ENCODE assay signal across 8 mouse cellular contexts in genomic region chr7:34196132-34197128, GRCm38 (mm10). TPM values are rescaled to one million over a fixed set of nuclear protein-coding genes. Genes with fewer than 3 reads are reported as not detected.
DNase-seq lines count a peak whose midpoint lies in the region; ATAC-seq lines count a peak whose summit lies in the region.

Pdcd2l (minus strand) TSS chr7:34196661.

- DNase-seq in adrenal gland, adult (ENCODE audit: inconsistent age in 2 of 2, low spot score in 1 of 2): peak; percentile 94 to 97
- DNase-seq in embryo, embryonic 10.5 days (ENCODE audit: low spot score): peak; percentile 94
- DNase-seq in gastrocnemius, postnatal 25 days: peak; percentile 86
- peak; percentile 95 for DNase-seq in intestine, embryonic 14.5 days (ENCODE audit: low spot score)
- DNase-seq in left cerebral cortex, postnatal 14 days (ENCODE audit: low spot score in 2 of 2): peak; percentile 91 to 95
- peak; percentile 94 for DNase-seq in mesoderm, embryonic 11.5 days (ENCODE audit: low read depth, low spot score)
- peak; percentile 84 for DNase-seq in right cerebral cortex, postnatal 36 days (ENCODE audit: low spot score in 2 of 2)
- peak; percentile 92 for DNase-seq in yolk sac, embryonic 10.5 days (ENCODE audit: low spot score)

- peaks cover 32% of the 10 kb centered on the region for H3K36me3 ChIP-seq in intestine, embryonic 14.5 days (ENCODE audit: control insufficient read depth, insufficient read depth, low read length)

- H3K4me3 ChIP-seq in intestine, embryonic 14.5 days (ENCODE audit: low read depth, low read length): peak within 1 kb of the TSS; percentile 97

- no peaks in the 10 kb centered on the region for H3K27me3 ChIP-seq in intestine, embryonic 14.5 days (replicated peaks; ENCODE audit: control insufficient read depth, insufficient read depth, low read length)

- peak; percentile 94 for ATAC-seq in intestine, embryonic 14.5 days (replicated peaks; ENCODE audit: low FRiP score, low TSS enrichment, low read depth)

- H3K9me3 ChIP-seq in intestine, embryonic 14.5 days (ENCODE audit: control insufficient read depth, low read length): no peaks in the 10 kb centered on the region

- intact Hi-C loops in left cerebral cortex, postnatal 14 days (cut with DNase I): no loop called here

- H3K4me1 ChIP-seq in intestine, embryonic 14.5 days (replicated peaks; ENCODE audit: control insufficient read depth, insufficient read depth, low read length): no peaks in the 10 kb centered on the region; the same call in 1 of the 2 replicates

- H3K9ac ChIP-seq in intestine, embryonic 14.5 days (ENCODE audit: low read length): peak within 1 kb of the TSS; percentile 91

- 3% methylated on average over 67 of the region's 70 CpGs for WGBS in intestine, embryonic 14.5 days

- H3K4me2 ChIP-seq in intestine, embryonic 14.5 days (ENCODE audit: low read length): peak within 1 kb of the TSS; percentile 84

- peak within 1 kb of the TSS; percentile 62; the same call in 1 of the 2 replicates for H3K27ac ChIP-seq in intestine, embryonic 14.5 days (ENCODE audit: low read depth)

RNA-seq across cellular contexts. Expression of gene Pdcd2l, which starts in this region (rescaled TPM):
- 10 to 100 TPM; 14.3 to 15.9 TPM for total RNA-seq in gastrocnemius, postnatal 25 days (2021)
- polyA plus RNA-seq in intestine, embryonic 14.5 days (2014; fragmentation: Nextera tagmentation; extraction: Ambion mirVana): 57.2 and 58.7 TPM in 2 replicates
- total RNA-seq in left cerebral cortex, postnatal 14 days (2021): 10 to 100 TPM; 22.8 to 25.4 TPM

Comparison
In these comparisons a context has a peak if more than half of its experiments do, and no peak if none do; other contexts are left out.
1. Peak in every context shown above with its lines: DNase-seq, ATAC-seq, H3K4me3 ChIP-seq and H3K27ac ChIP-seq.